Mouse (Mus musculus) midbrain, postnatal 0 days (tissue): ENCODE data around the gene Klhdc4. TPM values are rescaled to one million over a fixed set of nuclear protein-coding genes. Genes with fewer than 3 reads are reported as not detected.

Experiments
- ATAC-seq: fragments of 200-750 bp; cut with Nextera tagmentation; 2 replicates; pipeline ENCODE4 v1.8.0; 2017; ENCODE audit warnings: moderate number of reproducible peaks, mild to moderate bottlenecking, moderate TSS enrichment, moderate library complexity; ENCODE audit not compliant: low FRiP score
- DNase-seq: peaks from one replicate; pipeline ENCODE4 v3.0.0-alpha.2; 2015; ENCODE audit warnings: low spot score
- H3K27ac ChIP-seq: fragments of 300-500 bp; sonication (generic); 2 replicates; pipeline ENCODE4 v1.5.1; 2014; ENCODE audit warnings: low read depth, mild to moderate bottlenecking, low read length, mixed read lengths
- H3K27me3 ChIP-seq: fragments of 300-500 bp; sonication (generic); 2 replicates; pipeline ENCODE4 v1.6.1; 2014; ENCODE audit warnings: low read length, control low read depth, mixed read lengths; ENCODE audit not compliant: insufficient read depth
- H3K36me3 ChIP-seq: fragments of 300-500 bp; sonication (generic); 2 replicates; pipeline ENCODE4 v1.6.1; 2014; ENCODE audit warnings: low read length, control low read depth, mixed read lengths; ENCODE audit not compliant: insufficient read depth
- H3K4me1 ChIP-seq: fragments of 300-500 bp; sonication (generic); 2 replicates; pipeline ENCODE4 v1.6.1; 2014; ENCODE audit warnings: mild to moderate bottlenecking, control low read depth, antibody characterized with exemption, low read length, mixed read lengths; ENCODE audit not compliant: insufficient read depth
- H3K4me2 ChIP-seq: fragments of 300-500 bp; sonication (generic); 2 replicates; pipeline ENCODE4 v1.6.1; 2014; ENCODE audit warnings: low read depth, mild to moderate bottlenecking, low read length, mixed read lengths; ENCODE audit not compliant: poor library complexity, severe bottlenecking
- H3K4me3 ChIP-seq: fragments of 300-500 bp; sonication (generic); 2 replicates; pipeline ENCODE4 v1.5.1; 2014; ENCODE audit warnings: low read depth, mild to moderate bottlenecking, low read length, moderate library complexity
- H3K9ac ChIP-seq: fragments of 300-500 bp; sonication (generic); replicated peaks from 2 replicates; pipeline ENCODE4 v1.6.1; 2014; ENCODE audit warnings: mild to moderate bottlenecking, low read length, moderate library complexity, mixed read lengths; ENCODE audit not compliant: poor library complexity, severe bottlenecking
- H3K9me3 ChIP-seq: fragments of 300-500 bp; sonication (generic); 2 replicates; pipeline ENCODE4 v1.6.1; 2016; ENCODE audit warnings: low read length, control low read depth
- CTCF ChIP-seq: IDR thresholded peaks from 2 replicates; pipeline ENCODE4 v1.5.1; 2016; ENCODE audit warnings: antibody characterized with exemption, mild to moderate bottlenecking
- WGBS: fragments of 180-500 bp; shearing (Covaris S2); extraction: QIAGEN DNeasy Blood & Tissue Kit; methylation state at CpG from one replicate; pipeline ENCODE4 v1.1.7; 2014; 5-methylcytosine and 5-hydroxymethylcytosine counted together
- polyA plus RNA-seq: library from polyadenylated mRNA; unstranded; fragments of >200 nt; fragmentation: Nextera tagmentation; extraction: Ambion mirVana; gene quantifications from 2 replicates; pipeline ENCODE4 v1.2.1, GENCODE M21; 2015
- total RNA-seq: library from RNA; depleted of rRNA; stranded (reverse); fragments of >200 nt; gene quantifications from 2 replicates; pipeline ENCODE4 v1.2.3, GENCODE M21; 2014

Gene Klhdc4
- total and polyA plus RNA-seq, 2 experiments from 2014 or later: 30.7 to 38.3 TPM

DNA sequence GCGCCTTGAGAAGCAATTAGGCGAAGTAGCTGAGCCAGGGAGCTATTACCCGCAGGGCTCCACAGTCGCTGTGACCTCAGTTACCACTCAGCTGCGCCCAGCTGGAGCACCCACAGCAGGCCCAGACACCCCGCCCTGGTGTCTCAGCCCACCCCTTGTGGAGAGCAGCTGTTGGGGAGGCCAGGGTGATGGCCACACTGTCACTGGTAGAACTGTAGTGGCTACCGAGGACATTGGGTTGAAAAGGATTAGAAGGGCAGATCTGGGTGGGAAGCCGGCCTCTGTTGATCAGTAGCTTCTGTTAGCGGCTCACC is 65.7 kb downstream of the Klhdc4 start:
- no peaks in the 10 kb centered on the region for H3K9me3 ChIP-seq
- no peak for TF ChIP-seq CTCF
- H3K9ac ChIP-seq: no peak overlapping the region
- no peak overlapping the region for H3K27ac ChIP-seq
- 67% methylated on average over 9 of the region's 9 CpGs for WGBS
- DNase-seq (no peak), ATAC-seq (no peak)
- H3K36me3 ChIP-seq: 0 out of 2 replicates have a peak, but pooled peaks cover 5% of the 10 kb centered on the region
- H3K4me1 ChIP-seq: no peaks in the 10 kb centered on the region
- no peaks in the 10 kb centered on the region for H3K27me3 ChIP-seq
- no peak overlapping the region for H3K4me2 ChIP-seq
- no peak overlapping the region for H3K4me3 ChIP-seq

GRCm38 (mm10) chr8:121762999-121763699 is 66.2 kb downstream of the Klhdc4 start:
- DNase-seq (peak; percentile 37), ATAC-seq (no peak)
- TF ChIP-seq CTCF: no peak
- Histone ChIP-seq H3K27ac (no peak overlapping the region), H3K4me2 (no peak overlapping the region), H3K36me3 (0 out of 2 replicates have a peak, but pooled peaks cover 5% of the 10 kb centered on the region), H3K4me3 (no peak overlapping the region), H3K9me3 (no peaks in the 10 kb centered on the region), H3K27me3 (no peaks in the 10 kb centered on the region), H3K4me1 (no peaks in the 10 kb centered on the region), H3K9ac (no peak overlapping the region)
- WGBS: 47% methylated on average over 7 of the region's 7 CpGs

GRCm38 (mm10) chr8:121761480-121761879 is 67.9 kb downstream of the Klhdc4 start:
- Histone ChIP-seq H3K27ac (no peak overlapping the region), H3K9me3 (no peaks in the 10 kb centered on the region), H3K4me2 (no peak overlapping the region), H3K27me3 (no peaks in the 10 kb centered on the region), H3K4me1 (no peaks in the 10 kb centered on the region), H3K9ac (no peak overlapping the region), H3K36me3 (no peaks in the 10 kb centered on the region), H3K4me3 (no peak overlapping the region)
- WGBS: 38% methylated on average over 10 of the region's 10 CpGs
- ATAC-seq (no peak), DNase-seq (peak; percentile 6)
- no peak for TF ChIP-seq CTCF

GRCm38 (mm10) chr8:121760484-121760883 is 68.9 kb downstream of the Klhdc4 start:
- no peak overlapping the region for H3K4me3 ChIP-seq
- no peaks in the 10 kb centered on the region for H3K36me3 ChIP-seq
- H3K27ac ChIP-seq: no peak overlapping the region
- ATAC-seq (no peak), DNase-seq (no peak)
- no peak for TF ChIP-seq CTCF
- H3K4me2 ChIP-seq: no peak overlapping the region
- no peaks in the 10 kb centered on the region for H3K27me3 ChIP-seq
- no peak overlapping the region for H3K9ac ChIP-seq
- no peaks in the 10 kb centered on the region for H3K4me1 ChIP-seq
- no peaks in the 10 kb centered on the region for H3K9me3 ChIP-seq
- 79% methylated on average over 7 of the region's 7 CpGs for WGBS

DNA sequence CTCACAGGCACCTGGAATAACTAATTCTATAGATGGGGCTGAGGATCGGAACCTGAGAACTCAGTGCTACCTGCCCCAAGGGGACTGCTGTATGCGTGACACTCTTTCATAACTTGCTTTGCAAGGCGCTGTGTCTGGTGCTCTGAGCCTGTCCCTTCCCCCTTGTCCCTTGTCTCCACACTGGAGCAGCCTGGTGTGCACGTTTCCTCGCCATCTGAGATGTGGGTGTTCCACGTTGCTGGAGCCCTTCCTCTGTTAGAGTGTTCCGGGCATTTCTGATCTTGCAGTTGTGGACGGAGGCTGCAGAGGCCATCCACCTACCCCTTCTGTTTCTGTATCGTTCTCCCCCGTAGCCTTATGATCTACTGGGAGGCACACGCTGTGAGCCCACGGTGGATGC is 70.9 kb downstream of the Klhdc4 start:
- Histone ChIP-seq H3K36me3 (0 out of 2 replicates have a peak, but pooled peaks cover 11% of the 10 kb centered on the region), H3K4me3 (no peak overlapping the region), H3K4me1 (no peaks in the 10 kb centered on the region), H3K9me3 (no peaks in the 10 kb centered on the region), H3K9ac (no peak overlapping the region), H3K4me2 (no peak overlapping the region), H3K27ac (no peak overlapping the region), H3K27me3 (no peaks in the 10 kb centered on the region)
- 75% methylated on average over 12 of the region's 12 CpGs for WGBS
- ATAC-seq: no peak
- no peak for DNase-seq
- no peak for TF ChIP-seq CTCF

DNA sequence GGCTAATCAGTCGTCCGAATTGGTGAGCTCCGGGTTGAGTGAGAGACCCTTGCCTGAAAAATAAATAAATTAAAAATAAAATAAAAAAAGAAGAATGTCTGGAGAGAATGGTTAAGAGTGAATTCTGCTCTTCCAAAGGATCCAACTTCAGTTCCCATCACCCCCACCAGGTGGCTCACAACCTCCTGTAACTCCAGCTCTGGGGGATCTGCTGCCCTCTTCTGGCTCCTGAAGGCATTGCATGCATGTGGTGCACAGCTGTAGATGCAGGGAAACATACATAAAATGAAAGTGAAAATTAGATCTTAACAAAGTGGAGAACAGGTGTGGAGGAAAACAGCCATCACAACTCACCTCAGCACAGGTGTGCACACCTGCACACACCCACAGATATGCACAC is 78.0 kb downstream of the Klhdc4 start:
- no peak overlapping the region for H3K4me3 ChIP-seq
- ATAC-seq: no peak
- WGBS: 28% methylated on average over 3 of the region's 3 CpGs

More for the DNA sequence above, 78.0 kb downstream of the Klhdc4 start:
- peak; percentile 72 for DNase-seq
- Histone ChIP-seq H3K4me1 (no peaks in the 10 kb centered on the region), H3K36me3 (0 out of 2 replicates have a peak, but pooled peaks cover 16% of the 10 kb centered on the region), H3K9ac (no peak overlapping the region), H3K9me3 (no peaks in the 10 kb centered on the region), H3K27ac (no peak overlapping the region), H3K27me3 (no peaks in the 10 kb centered on the region), H3K4me2 (no peak overlapping the region)
- TF ChIP-seq CTCF: peak; percentile 98
